Mouse (Mus musculus): ENCODE measurements at regions not wholly inside any gene's neighbourhood (a gene's known extent, or its start where the extent isn't known, plus 50 kb on each side); places are given as distances from the start of the nearest gene placed in this dataset.
A peak's percentile ranks its signal among the peaks of the same experiment; 100 is the strongest.

DNA sequence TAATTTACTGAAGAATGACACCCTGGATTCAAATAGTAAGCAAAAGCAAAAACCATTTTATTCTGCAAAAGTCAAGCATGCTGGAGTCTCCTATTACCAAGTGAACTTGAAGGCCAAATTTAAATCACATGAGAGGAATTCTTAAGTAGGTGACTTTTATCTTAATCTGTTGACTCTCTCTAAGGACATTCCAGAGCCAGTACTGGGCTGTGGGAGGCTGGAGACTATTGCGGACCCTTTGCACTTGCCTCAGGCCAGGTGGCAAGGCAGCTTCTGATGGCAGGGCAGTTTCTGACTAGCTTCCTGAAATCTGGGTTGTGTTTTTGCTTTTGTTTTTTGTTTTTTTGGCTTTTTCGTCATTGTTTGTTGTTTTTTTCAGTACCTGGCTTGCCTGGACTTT is 1257.8 kb downstream of the Tbl1xr1 start:
- Histone ChIP-seq H3K9ac (ENCODE audit: low read depth, low read length, severe bottlenecking) (no peak overlapping the region), H3K4me2 (replicated peaks; ENCODE audit: low read depth, low read length, severe bottlenecking) (no peak overlapping the region), H3K27ac (replicated peaks; ENCODE audit: low read depth, low read length) (no peak overlapping the region), H3K4me3 (replicated peaks; ENCODE audit: low read length) (no peak overlapping the region), H3K9me3 (ENCODE audit: control insufficient read depth, low read length) (no peaks in the 10 kb centered on the region), H3K36me3 (ENCODE audit: control insufficient read depth, insufficient read depth, low read length) (no peaks in the 10 kb centered on the region), H3K4me1 (ENCODE audit: control insufficient read depth, insufficient read depth, low read length) (no peaks in the 10 kb centered on the region), H3K27me3 (ENCODE audit: control insufficient read depth, insufficient read depth, low read length) (no peaks in the 10 kb centered on the region)
- 74% methylated on average over 2 of the region's 2 CpGs for WGBS
- TF ChIP-seq POLR2A (IDR thresholded peaks at IDR 0.05; ENCODE audit: borderline replicate concordance, extremely low read depth, insufficient read depth, insufficient read length): no peak
- no peak for ATAC-seq (ENCODE audit: low FRiP score, low read depth)
- DNase-seq (ENCODE audit: low spot score): no peak

GRCm38 (mm10) chr3:23334958-23335357 is 1258.5 kb downstream of the Tbl1xr1 start:
- H3K9me3 ChIP-seq (ENCODE audit: control insufficient read depth, low read length): no peaks in the 10 kb centered on the region
- no peak for TF ChIP-seq POLR2A (IDR thresholded peaks at IDR 0.05; ENCODE audit: borderline replicate concordance, extremely low read depth, insufficient read depth, insufficient read length)
- H3K27me3 ChIP-seq (ENCODE audit: control insufficient read depth, insufficient read depth, low read length): no peaks in the 10 kb centered on the region
- no peak overlapping the region for H3K4me3 ChIP-seq (replicated peaks; ENCODE audit: low read length)
- no peak overlapping the region for H3K9ac ChIP-seq (ENCODE audit: low read depth, low read length, severe bottlenecking)
- no peaks in the 10 kb centered on the region for H3K4me1 ChIP-seq (ENCODE audit: control insufficient read depth, insufficient read depth, low read length)
- no peak overlapping the region for H3K27ac ChIP-seq (replicated peaks; ENCODE audit: low read depth, low read length)
- H3K4me2 ChIP-seq (replicated peaks; ENCODE audit: low read depth, low read length, severe bottlenecking): no peak overlapping the region
- ATAC-seq (ENCODE audit: low FRiP score, low read depth) (no peak), DNase-seq (ENCODE audit: low spot score) (no peak)
- no peaks in the 10 kb centered on the region for H3K36me3 ChIP-seq (ENCODE audit: control insufficient read depth, insufficient read depth, low read length)

DNA sequence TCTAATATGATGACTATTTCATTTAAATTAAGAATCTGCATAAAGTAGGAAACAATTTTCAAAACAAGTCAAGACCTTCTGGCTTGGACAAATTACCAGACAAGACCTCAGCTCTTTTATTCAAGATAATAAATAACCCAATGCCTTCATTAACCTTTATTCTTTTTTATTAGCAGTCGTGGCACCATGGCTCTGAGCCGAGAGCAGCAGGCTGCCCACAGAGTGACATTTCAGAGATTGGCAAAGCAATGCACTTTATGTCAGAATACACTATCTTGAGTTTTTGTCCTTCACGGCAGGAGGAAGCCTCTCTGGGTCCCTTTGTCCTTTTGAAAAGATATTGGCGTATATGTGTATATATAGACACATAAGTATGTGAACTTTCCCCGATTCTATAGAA is 1297.9 kb downstream of the Tbl1xr1 start:
- ATAC-seq (ENCODE audit: low FRiP score, low read depth) (no peak), DNase-seq (ENCODE audit: low spot score) (no peak)
- no peak for TF ChIP-seq POLR2A (IDR thresholded peaks at IDR 0.05; ENCODE audit: borderline replicate concordance, extremely low read depth, insufficient read depth, insufficient read length)

DNA sequence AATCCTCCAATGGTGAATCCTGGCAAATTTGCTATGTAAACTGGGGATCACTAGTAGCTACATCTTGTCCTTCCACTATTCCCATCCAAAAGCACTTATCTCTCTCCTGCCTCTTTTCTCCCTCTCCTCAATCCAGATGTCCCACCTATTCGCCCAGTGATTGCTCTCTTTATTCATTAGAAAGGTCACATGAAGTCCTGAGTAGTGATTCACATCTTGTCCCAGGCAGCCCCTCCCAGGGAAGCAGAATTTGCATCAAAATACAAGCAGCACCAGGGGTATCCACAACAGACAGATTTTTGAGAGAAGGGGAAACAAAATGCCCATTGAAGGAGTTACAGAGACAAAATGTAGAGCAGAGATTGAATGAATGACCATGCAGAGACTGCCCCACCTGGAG is 1328.4 kb downstream of the Tbl1xr1 start:
- no peak for TF ChIP-seq POLR2A (IDR thresholded peaks at IDR 0.05; ENCODE audit: borderline replicate concordance, extremely low read depth, insufficient read depth, insufficient read length)
- WGBS: 73% methylated on average over 1 of the region's 1 CpGs
- no peak for DNase-seq (ENCODE audit: low spot score)
- Histone ChIP-seq H3K9ac (ENCODE audit: low read depth, low read length, severe bottlenecking) (no peak overlapping the region), H3K9me3 (ENCODE audit: control insufficient read depth, low read length) (no peaks in the 10 kb centered on the region), H3K36me3 (ENCODE audit: control insufficient read depth, insufficient read depth, low read length) (no peaks in the 10 kb centered on the region), H3K27ac (replicated peaks; ENCODE audit: low read depth, low read length) (no peak overlapping the region), H3K27me3 (ENCODE audit: control insufficient read depth, insufficient read depth, low read length) (no peaks in the 10 kb centered on the region), H3K4me2 (replicated peaks; ENCODE audit: low read depth, low read length, severe bottlenecking) (no peak overlapping the region), H3K4me1 (ENCODE audit: control insufficient read depth, insufficient read depth, low read length) (no peaks in the 10 kb centered on the region; the same call in 1 of the 2 replicates), H3K4me3 (replicated peaks; ENCODE audit: low read length) (no peak overlapping the region)
- ATAC-seq (ENCODE audit: low FRiP score, low read depth): no peak

More for the DNA sequence above, 1297.9 kb downstream of the Tbl1xr1 start:
- Histone ChIP-seq H3K36me3 (ENCODE audit: control insufficient read depth, insufficient read depth, low read length) (no peaks in the 10 kb centered on the region), H3K27ac (replicated peaks; ENCODE audit: low read depth, low read length) (no peak overlapping the region), H3K4me1 (ENCODE audit: control insufficient read depth, insufficient read depth, low read length) (no peaks in the 10 kb centered on the region), H3K9me3 (ENCODE audit: control insufficient read depth, low read length) (no peaks in the 10 kb centered on the region), H3K27me3 (ENCODE audit: control insufficient read depth, insufficient read depth, low read length) (no peaks in the 10 kb centered on the region), H3K4me3 (replicated peaks; ENCODE audit: low read length) (no peak overlapping the region), H3K4me2 (replicated peaks; ENCODE audit: low read depth, low read length, severe bottlenecking) (no peak overlapping the region), H3K9ac (ENCODE audit: low read depth, low read length, severe bottlenecking) (no peak overlapping the region)
- 72% methylated on average over 5 of the region's 5 CpGs for WGBS

GRCm38 (mm10) chr3:23409431-23409830 is 1333.0 kb downstream of the Tbl1xr1 start:
- H3K4me3 ChIP-seq (replicated peaks; ENCODE audit: low read length): no peak overlapping the region
- ATAC-seq (ENCODE audit: low FRiP score, low read depth) (peak; percentile 62; the same call in 1 of the 2 replicates), DNase-seq (ENCODE audit: low spot score) (peak; percentile 36)
- H3K36me3 ChIP-seq (ENCODE audit: control insufficient read depth, insufficient read depth, low read length): no peaks in the 10 kb centered on the region
- TF ChIP-seq POLR2A (IDR thresholded peaks at IDR 0.05; ENCODE audit: borderline replicate concordance, extremely low read depth, insufficient read depth, insufficient read length): no peak
- no peaks in the 10 kb centered on the region for H3K9me3 ChIP-seq (ENCODE audit: control insufficient read depth, low read length)
- H3K9ac ChIP-seq (ENCODE audit: low read depth, low read length, severe bottlenecking): no peak overlapping the region
- no peak overlapping the region for H3K4me2 ChIP-seq (replicated peaks; ENCODE audit: low read depth, low read length, severe bottlenecking)
- H3K4me1 ChIP-seq (ENCODE audit: control insufficient read depth, insufficient read depth, low read length): no peaks in the 10 kb centered on the region; the same call in 1 of the 2 replicates
- no peak overlapping the region for H3K27ac ChIP-seq (replicated peaks; ENCODE audit: low read depth, low read length)
- no peaks in the 10 kb centered on the region for H3K27me3 ChIP-seq (ENCODE audit: control insufficient read depth, insufficient read depth, low read length)

- Histone ChIP-seq H3K36me3 (ENCODE audit: control insufficient read depth, insufficient read depth, low read length) (no peaks in the 10 kb centered on the region), H3K27me3 (ENCODE audit: control insufficient read depth, insufficient read depth, low read length) (no peaks in the 10 kb centered on the region), H3K9ac (ENCODE audit: low read depth, low read length, severe bottlenecking) (no peak overlapping the region), H3K9me3 (ENCODE audit: control insufficient read depth, low read length) (no peaks in the 10 kb centered on the region), H3K4me2 (replicated peaks; ENCODE audit: low read depth, low read length, severe bottlenecking) (no peak overlapping the region), H3K27ac (replicated peaks; ENCODE audit: low read depth, low read length) (no peak overlapping the region), H3K4me1 (ENCODE audit: control insufficient read depth, insufficient read depth, low read length) (no peaks in the 10 kb centered on the region), H3K4me3 (replicated peaks; ENCODE audit: low read length) (no peak overlapping the region)
- whole genome bisulfite sequencing: 78% methylated on average over 3 of the region's 3 CpGs
- no peak for TF ChIP-seq POLR2A (IDR thresholded peaks at IDR 0.05; ENCODE audit: borderline replicate concordance, extremely low read depth, insufficient read depth, insufficient read length)
- DNase-seq (ENCODE audit: low spot score): no peak
- no peak for ATAC-seq (ENCODE audit: low FRiP score, low read depth)
Observed at GRCm38 (mm10) chr3:23426956-23427355, 1350.5 kb downstream of the Tbl1xr1 start.
